Mouse (Mus musculus): Measurements from ENCODE around the gene Fbxl19.

DNA sequence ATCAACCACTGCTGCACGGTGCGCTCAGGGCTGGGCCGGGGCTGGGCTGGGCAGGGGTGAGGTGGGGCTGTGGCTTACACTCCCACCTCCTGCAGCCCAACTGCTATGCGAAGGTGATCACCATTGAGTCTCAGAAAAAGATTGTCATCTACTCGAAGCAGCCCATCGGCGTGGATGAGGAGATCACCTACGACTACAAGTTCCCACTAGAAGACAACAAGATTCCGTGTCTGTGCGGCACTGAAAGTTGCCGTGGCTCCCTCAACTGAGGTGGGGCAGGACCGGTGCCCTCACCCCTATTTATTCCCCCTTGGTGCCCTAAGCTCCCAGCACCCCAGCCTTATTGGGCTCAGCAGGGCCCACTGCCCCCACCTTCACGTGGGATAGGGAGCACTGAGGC, 54.9 kb downstream of the Fbxl19 start:
- no peak for TF ChIP-seq CTCF (IDR thresholded peaks at IDR 0.05; ENCODE audit: low read depth)
- TF ChIP-seq EP300 (optimal IDR thresholded peaks at IDR 0.05): no peak
